In genomic region chr1:38856196-38856595, GRCm38 (mm10) we compare ENCODE assay signal across 9 mouse cellular contexts. TPM values are rescaled to one million over a fixed set of nuclear protein-coding genes. Genes with fewer than 3 reads are reported as not detected.
DNase-seq lines count a peak whose midpoint lies in the region; ATAC-seq lines count a peak whose summit lies in the region.
"Had no signal": no experiment of that assay in that cellular context is flagged by ENCODE, and none has a peak within 500 bp of the region (broad histone marks: within the 10 kb centered on the region; RNA-seq: fewer than 3 reads in every experiment).

No protein-coding gene starts in this region.

- no peak overlapping the region for H3K4me2 ChIP-seq in heart, embryonic 12.5 days
- H3K4me2 ChIP-seq: limb, embryonic 12.5 days had no signal

- WGBS in heart, embryonic 12.5 days, result 12% methylated on average over 3 of the region's 3 CpGs
- WGBS in embryonic facial prominence, embryonic 10.5 days, result 22% methylated on average over 3 of the region's 3 CpGs

- peak; percentile 13 for DNase-seq in heart, adult 8-10 months (ENCODE audit: low spot score)
- peak; percentile 67 to 70 for DNase-seq in B cell, adult 2 months
- DNase-seq in adrenal gland, postnatal 25 days, result peak; percentile 67
- DNase-seq in embryonic facial prominence, embryonic 10.5 days (ENCODE audit: low spot score), result peak; percentile 79
- peak; percentile 75 for DNase-seq in kidney, postnatal 4 days
- DNase-seq in natural killer cell, adult 2 months (ENCODE audit: low spot score in 2 of 2), result peak; percentile 5 to 27
- DNase-seq in thymus, postnatal 14 days, result peak; percentile 59

- ATAC-seq in heart, embryonic 12.5 days (ENCODE audit: insufficient number of reproducible peaks, low FRiP score), result no peak

- H3K27me3 ChIP-seq in heart, embryonic 12.5 days (replicated peaks), result peaks cover 5% of the 10 kb centered on the region; the same call in 1 of the 2 replicates
- H3K27me3 ChIP-seq in embryonic facial prominence, embryonic 10.5 days (replicated peaks; ENCODE audit: low read depth, poor library complexity, severe bottlenecking), result no peaks in the 10 kb centered on the region; the same call in 1 of the 2 replicates
- H3K27me3 ChIP-seq: limb, embryonic 12.5 days had no signal

- H3K9me3 ChIP-seq in heart, embryonic 12.5 days (replicated peaks), result no peaks in the 10 kb centered on the region
- H3K9me3 ChIP-seq in embryonic facial prominence, embryonic 10.5 days, result no peaks in the 10 kb centered on the region
- H3K9me3 ChIP-seq: limb, embryonic 12.5 days had no signal

- no peaks in the 10 kb centered on the region for H3K4me1 ChIP-seq in heart, embryonic 12.5 days (replicated peaks)
- no peaks in the 10 kb centered on the region for H3K4me1 ChIP-seq in embryonic facial prominence, embryonic 10.5 days
- H3K4me1 ChIP-seq: limb, embryonic 12.5 days had no signal

- no peak overlapping the region for H3K9ac ChIP-seq in heart, embryonic 12.5 days
- H3K9ac ChIP-seq: limb, embryonic 12.5 days had no signal

- no peak overlapping the region for H3K4me3 ChIP-seq in heart, embryonic 12.5 days
- no peak overlapping the region for H3K4me3 ChIP-seq in embryonic facial prominence, embryonic 10.5 days
- H3K4me3 ChIP-seq: limb, embryonic 12.5 days had no signal

- H3K27ac ChIP-seq in heart, embryonic 12.5 days (ENCODE audit: poor library complexity, severe bottlenecking), result no peak overlapping the region
- no peak overlapping the region for H3K27ac ChIP-seq in embryonic facial prominence, embryonic 10.5 days (replicated peaks)
- H3K27ac ChIP-seq: limb, embryonic 12.5 days had no signal

- H3K36me3 ChIP-seq in heart, embryonic 12.5 days, result no peaks in the 10 kb centered on the region
- H3K36me3 ChIP-seq in embryonic facial prominence, embryonic 10.5 days (replicated peaks), result no peaks in the 10 kb centered on the region
- H3K36me3 ChIP-seq: limb, embryonic 12.5 days had no signal

RNA-seq across cellular contexts. Expression of gene Lonrf2, which starts 19.7 kb away (rescaled TPM):
- 1 to 10 TPM; 4.2 to 5.1 (median 4.7) TPM for total RNA-seq in heart, adult 8-10 months (2022)
- 1.0 TPM in 2 replicates for polyA plus RNA-seq in heart, embryonic 12.5 days (2016; fragmentation: Nextera tagmentation; extraction: Ambion mirVana)
- 5.7 and 7.8 TPM in 2 replicates for total RNA-seq in adrenal gland, postnatal 25 days (2021)
- 0.96 and 1.2 TPM in 2 replicates for polyA plus RNA-seq in embryonic facial prominence, embryonic 10.5 days (2016; fragmentation: Nextera tagmentation; extraction: Ambion mirVana)

RNA-seq across cellular contexts. Expression of gene Chst10, which starts 41.8 kb away (rescaled TPM):
- under 1 TPM; 0.16 to 0.72 (median 0.33) TPM for total RNA-seq in heart, adult 8-10 months (2022)
- 2.9 and 3.6 TPM in 2 replicates for polyA plus RNA-seq in heart, embryonic 12.5 days (2016; fragmentation: Nextera tagmentation; extraction: Ambion mirVana)
- 1.5 and 1.9 TPM in 2 replicates for total RNA-seq in adrenal gland, postnatal 25 days (2021)
- polyA plus RNA-seq in embryonic facial prominence, embryonic 10.5 days (2016; fragmentation: Nextera tagmentation; extraction: Ambion mirVana), result 8.2 and 9.0 TPM in 2 replicates

Comparison
In these comparisons a context has a peak if more than half of its experiments do, and no peak if none do; other contexts are left out.
1. DNase-seq: peak in every context shown above with its lines; median percentile 79 in embryonic facial prominence, embryonic 10.5 days; 75 in kidney, postnatal 4 days; 68 in B cell, adult 2 months; 67 in adrenal gland, postnatal 25 days; 59 in thymus, postnatal 14 days; 16 in natural killer cell, adult 2 months; 13 in heart, adult 8-10 months.